Mouse (Mus musculus) hindbrain, embryonic 14.5 days (tissue): ENCODE results near the gene Anxa6. TPM values are rescaled to one million over a fixed set of nuclear protein-coding genes. Genes with fewer than 3 reads are reported as not detected.
A peak's percentile ranks its signal among the peaks of the same experiment; 100 is the strongest.
"Not testable (repeated sequence)": the region's sequence is repeated elsewhere in the genome, so short reads cannot be mapped to it uniquely, and the experiment has no call there.

Source experiments
- ATAC-seq: fragments of 200-750 bp; cut with Nextera tagmentation; 2 replicates; pipeline ENCODE4 v1.8.0; 2017; ENCODE audit warnings: moderate number of reproducible peaks, mild to moderate bottlenecking, moderate TSS enrichment, moderate library complexity; ENCODE audit not compliant: low FRiP score
- DNase-seq: peaks from one replicate; pipeline ENCODE4 v3.0.0-alpha.2; 2015; ENCODE audit warnings: low spot score
- H3K27ac ChIP-seq: fragments of 300-500 bp; sonication (generic); 2 replicates; pipeline ENCODE4 v1.5.1; 2014; ENCODE audit warnings: mild to moderate bottlenecking, moderate library complexity
- H3K27me3 ChIP-seq: fragments of 300-500 bp; sonication (generic); 2 replicates; pipeline ENCODE4 v1.6.1; 2014; ENCODE audit warnings: mild to moderate bottlenecking, low read length, mixed read lengths; ENCODE audit not compliant: control insufficient read depth, insufficient read depth
- H3K36me3 ChIP-seq: fragments of 300-500 bp; sonication (generic); replicated peaks from 2 replicates; pipeline ENCODE4 v1.6.1; 2014; ENCODE audit not compliant: control insufficient read depth, insufficient read depth
- H3K4me1 ChIP-seq: fragments of 300-500 bp; sonication (generic); replicated peaks from 2 replicates; pipeline ENCODE4 v1.6.1; 2014; ENCODE audit warnings: antibody characterized with exemption, low read length, mixed read lengths; ENCODE audit not compliant: control insufficient read depth, insufficient read depth
- H3K4me2 ChIP-seq: fragments of 300-500 bp; sonication (generic); replicated peaks from 2 replicates; pipeline ENCODE4 v1.6.1; 2014; ENCODE audit warnings: mild to moderate bottlenecking, moderate library complexity
- H3K4me3 ChIP-seq: fragments of 300-500 bp; sonication (generic); replicated peaks from 2 replicates; pipeline ENCODE4 v1.5.1; 2014; ENCODE audit warnings: mild to moderate bottlenecking, low read length
- H3K9ac ChIP-seq: fragments of 300-500 bp; sonication (generic); 2 replicates; pipeline ENCODE4 v1.6.1; 2014
- H3K9me3 ChIP-seq: fragments of 300-500 bp; sonication (generic); 2 replicates; pipeline ENCODE4 v1.6.1; 2016; ENCODE audit warnings: low read length; ENCODE audit not compliant: control insufficient read depth
- WGBS: fragments of 180-500 bp; shearing (Covaris S2); extraction: QIAGEN DNeasy Blood & Tissue Kit; methylation state at CpG from one replicate; pipeline ENCODE4 v1.1.7; 2014; 5-methylcytosine and 5-hydroxymethylcytosine counted together
- polyA plus RNA-seq: library from polyadenylated mRNA; unstranded; fragments of >200 nt; fragmentation: Nextera tagmentation; extraction: Ambion mirVana; gene quantifications from 2 replicates; pipeline ENCODE4 v1.2.1, GENCODE M21; 2014

Gene Anxa6
- polyA plus RNA-seq, 1 experiment from 2014 or later: 68.9 TPM

DNA sequence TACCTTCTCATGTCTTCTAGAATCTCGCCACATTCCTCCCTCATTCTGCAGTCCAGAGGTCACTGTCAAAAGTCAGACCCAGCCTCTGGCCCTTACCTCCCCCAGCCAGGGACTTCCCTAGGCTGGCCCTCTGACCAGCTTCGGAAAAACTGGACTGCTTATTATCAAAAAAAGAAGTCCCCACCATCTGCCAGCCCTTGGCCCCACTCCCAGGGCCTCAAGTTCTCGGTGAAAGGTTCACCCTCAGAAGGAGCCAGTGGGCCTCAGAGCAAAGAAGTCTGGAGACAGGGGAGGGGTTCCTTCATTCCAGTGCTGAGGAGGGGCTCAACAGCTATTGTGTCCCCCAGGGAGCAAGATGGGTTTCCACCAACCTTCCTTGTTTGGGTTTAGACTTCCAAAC is 71.3 kb downstream of the Anxa6 start:
- WGBS: 64% methylated on average over 3 of the region's 3 CpGs
- H3K4me1 ChIP-seq: no peaks in the 10 kb centered on the region
- no peak overlapping the region for H3K27ac ChIP-seq
- H3K4me2 ChIP-seq: no peak overlapping the region
- no peak overlapping the region for H3K4me3 ChIP-seq
- no peak overlapping the region for H3K9ac ChIP-seq
- ATAC-seq (no peak), DNase-seq (no peak)
- no peaks in the 10 kb centered on the region for H3K9me3 ChIP-seq
- no peaks in the 10 kb centered on the region for H3K36me3 ChIP-seq
- no peaks in the 10 kb centered on the region for H3K27me3 ChIP-seq

DNA sequence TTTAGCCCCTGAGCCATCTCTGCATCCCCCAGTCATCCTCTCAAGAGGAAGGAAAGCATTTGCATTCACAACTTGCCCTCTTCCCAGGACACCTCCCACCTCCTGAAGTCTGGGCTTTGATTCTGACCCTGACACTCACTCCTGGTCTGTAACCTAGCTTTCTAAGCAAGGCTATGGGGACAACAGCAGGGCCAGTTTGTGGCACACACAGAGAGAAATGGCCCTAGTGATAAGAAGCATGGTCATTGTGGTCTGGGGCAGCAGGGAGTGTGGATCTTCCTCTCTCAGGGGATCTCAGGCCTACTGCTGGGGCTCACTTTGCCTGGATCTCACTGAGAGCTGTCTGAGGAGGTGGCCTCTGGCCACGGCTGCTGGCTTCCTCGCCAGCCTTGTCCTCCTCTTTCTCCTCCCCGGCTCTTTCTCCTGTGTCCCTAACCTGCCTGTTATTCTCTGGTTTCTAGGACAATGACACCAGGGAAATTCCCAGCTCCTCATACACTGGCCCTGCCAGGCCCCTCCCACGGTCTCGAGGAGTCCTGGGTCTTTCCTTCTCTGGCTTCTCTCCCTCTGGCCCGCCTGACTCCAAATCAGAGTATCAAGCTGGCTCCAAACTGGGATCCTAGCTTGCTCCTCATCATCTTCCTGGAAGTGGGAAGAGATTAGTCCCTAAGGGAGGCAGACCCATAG is 71.9 kb downstream of the Anxa6 start:
- ATAC-seq: no peak
- no peaks in the 10 kb centered on the region for H3K36me3 ChIP-seq

GRCm38 (mm10) chr11:54960251-54960650 is 73.0 kb downstream of the Anxa6 start:
- no peaks in the 10 kb centered on the region for H3K27me3 ChIP-seq
- H3K4me3 ChIP-seq: no peak overlapping the region
- no peaks in the 10 kb centered on the region for H3K9me3 ChIP-seq
- no peak overlapping the region for H3K4me2 ChIP-seq
- 0 out of 2 replicates have a peak, but pooled peaks cover under 1% of the 10 kb centered on the region for H3K4me1 ChIP-seq
- H3K27ac ChIP-seq: no peak overlapping the region
- ATAC-seq (no peak), DNase-seq (no peak)
- WGBS: 91% methylated on average over 6 of the region's 6 CpGs
- no peaks in the 10 kb centered on the region for H3K36me3 ChIP-seq
- H3K9ac ChIP-seq: no peak overlapping the region

More for the DNA sequence above, 71.9 kb downstream of the Anxa6 start:
- H3K9me3 ChIP-seq: no peaks in the 10 kb centered on the region
- H3K27ac ChIP-seq: no peak overlapping the region
- no peaks in the 10 kb centered on the region for H3K27me3 ChIP-seq
- no peak overlapping the region for H3K4me2 ChIP-seq
- H3K9ac ChIP-seq: no peak overlapping the region
- no peaks in the 10 kb centered on the region for H3K4me1 ChIP-seq
- no peak for DNase-seq
- WGBS: 70% methylated on average over 6 of the region's 6 CpGs
- no peak overlapping the region for H3K4me3 ChIP-seq

- H3K4me2 ChIP-seq: no peak overlapping the region
- H3K4me3 ChIP-seq: no peak overlapping the region
- ATAC-seq (no peak), DNase-seq (no peak)
- no peak overlapping the region for H3K27ac ChIP-seq
- H3K27me3 ChIP-seq: no peaks in the 10 kb centered on the region
- H3K36me3 ChIP-seq: no peaks in the 10 kb centered on the region
- H3K4me1 ChIP-seq: peaks cover 14% of the 10 kb centered on the region; the same call in 1 of the 2 replicates
- no peak overlapping the region for H3K9ac ChIP-seq
- 66% methylated on average over 3 of the region's 3 CpGs for WGBS
- no peaks in the 10 kb centered on the region for H3K9me3 ChIP-seq
Measured at GRCm38 (mm10) chr11:54958571-54959073, 74.6 kb downstream of the Anxa6 start.

- H3K9me3 ChIP-seq, H3K9ac ChIP-seq, H3K27me3 ChIP-seq, H3K36me3 ChIP-seq, ATAC-seq, DNase-seq, H3K4me2 ChIP-seq, H3K4me3 ChIP-seq, H3K27ac ChIP-seq: not testable (repeated sequence)
- WGBS: 87% methylated on average over 3 of the region's 3 CpGs
- H3K4me1 ChIP-seq: peaks cover 14% of the 10 kb centered on the region; the same call in 1 of the 2 replicates
Measured at GRCm38 (mm10) chr11:54957708-54958107, 75.5 kb downstream of the Anxa6 start.

DNA sequence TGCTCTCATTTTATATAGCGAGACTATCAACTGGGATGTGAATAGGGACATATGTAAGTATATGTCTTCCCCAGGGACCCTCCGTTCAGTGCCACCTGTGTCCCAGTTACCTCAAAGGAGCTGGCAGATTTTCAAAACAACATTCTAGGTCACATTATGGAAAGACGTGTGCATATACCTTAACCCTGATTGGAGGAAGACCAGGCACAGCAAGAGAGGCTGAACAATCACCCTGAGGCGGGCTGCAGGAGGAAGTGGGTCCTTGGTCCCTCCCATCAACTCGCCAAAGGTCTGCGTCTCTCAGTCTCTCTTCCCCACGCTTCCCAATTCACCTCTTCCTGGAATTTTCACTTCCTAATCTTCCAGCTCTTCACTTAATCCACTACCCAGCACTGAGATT is 76.3 kb downstream of the Anxa6 start:
- ATAC-seq (no peak), DNase-seq (no peak)
- H3K27ac ChIP-seq: no peak overlapping the region
- H3K9ac ChIP-seq: no peak overlapping the region
- WGBS: 72% methylated on average over 7 of the region's 7 CpGs
- H3K36me3 ChIP-seq: no peaks in the 10 kb centered on the region
- no peaks in the 10 kb centered on the region for H3K9me3 ChIP-seq
- no peak overlapping the region for H3K4me2 ChIP-seq
- H3K4me1 ChIP-seq: peaks cover 14% of the 10 kb centered on the region; the same call in 1 of the 2 replicates
- no peak overlapping the region for H3K4me3 ChIP-seq
- H3K27me3 ChIP-seq: no peaks in the 10 kb centered on the region

DNA sequence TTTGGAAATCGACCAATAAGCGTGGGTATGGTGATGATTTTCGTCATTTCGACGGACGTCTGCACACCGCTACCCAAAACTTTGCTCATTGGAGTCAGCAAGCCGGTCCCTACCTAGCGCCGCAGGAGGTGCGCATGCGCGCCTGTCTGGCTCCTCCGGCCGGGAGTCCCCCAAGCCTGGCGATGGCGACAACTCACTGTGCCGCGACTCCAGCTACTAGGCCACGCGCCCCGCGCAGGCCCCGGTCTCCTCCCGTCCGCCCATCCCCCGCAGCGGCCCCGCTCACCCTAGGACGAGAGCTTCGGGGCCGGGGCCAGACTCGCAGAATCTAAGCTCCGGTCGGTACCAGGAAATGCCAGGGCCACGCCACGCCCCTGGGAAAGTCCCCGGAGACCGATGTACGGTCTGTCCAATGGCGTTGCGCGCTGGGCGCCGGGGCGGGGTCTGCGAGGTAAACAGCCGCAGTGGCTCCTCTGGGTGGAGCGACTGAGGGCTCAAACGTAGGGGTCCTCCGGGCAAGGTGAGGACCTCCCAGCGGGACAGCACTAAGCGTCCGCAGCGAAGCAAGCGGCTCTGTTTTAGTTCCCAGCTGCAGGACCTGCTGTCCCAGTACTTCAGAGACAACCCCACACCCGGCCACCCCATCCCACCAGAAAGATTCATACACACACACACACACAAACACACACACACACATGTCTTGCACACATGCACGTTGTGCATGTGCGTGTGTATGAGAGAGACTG is 77.3 kb downstream of the Anxa6 start:
- H3K9ac ChIP-seq: peak overlapping the region; percentile 77
- H3K4me1 ChIP-seq: peaks cover 14% of the 10 kb centered on the region; the same call in 1 of the 2 replicates
- DNase-seq (peak; percentile 96), ATAC-seq (peak; percentile 98)
- H3K27ac ChIP-seq: peak overlapping the region; percentile 82
- WGBS: 1% methylated on average over 59 of the region's 59 CpGs
- no peaks in the 10 kb centered on the region for H3K9me3 ChIP-seq
- no peaks in the 10 kb centered on the region for H3K27me3 ChIP-seq
- H3K4me3 ChIP-seq: peak overlapping the region; percentile 74
- H3K4me2 ChIP-seq: peak overlapping the region; percentile 53
- no peaks in the 10 kb centered on the region for H3K36me3 ChIP-seq

DNA sequence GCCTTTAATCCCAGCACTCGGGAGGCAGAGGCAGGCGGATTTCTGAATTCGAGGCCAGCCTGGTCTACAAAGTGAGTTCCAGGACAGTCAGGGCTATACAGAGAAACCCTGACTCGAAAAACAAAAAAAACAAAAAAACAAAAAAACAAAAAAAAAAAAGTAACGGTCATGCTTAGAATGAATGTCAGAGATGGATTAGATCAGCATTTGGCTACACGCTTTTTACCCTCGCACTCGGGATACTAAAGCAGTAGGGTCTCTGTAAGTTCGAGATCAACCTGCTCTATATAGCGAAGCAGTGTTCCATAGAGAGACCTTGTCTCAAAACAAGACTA is 77.9 kb downstream of the Anxa6 start:
- not testable (repeated sequence) for ATAC-seq, H3K27me3 ChIP-seq, DNase-seq, H3K36me3 ChIP-seq, H3K9me3 ChIP-seq
- H3K27ac ChIP-seq: peak overlapping the region; percentile 82; the same call in 1 of the 2 replicates
- peak overlapping the region; percentile 74 for H3K4me3 ChIP-seq
- H3K4me1 ChIP-seq: peaks cover 14% of the 10 kb centered on the region; the same call in 1 of the 2 replicates
- WGBS: 46% methylated on average over 10 of the region's 10 CpGs
- H3K4me2 ChIP-seq: peak overlapping the region; percentile 53
- peak overlapping the region; percentile 77 for H3K9ac ChIP-seq

GRCm38 (mm10) chr11:54954716-54955115 is 78.5 kb downstream of the Anxa6 start:
- H3K27ac ChIP-seq: no peak overlapping the region
- H3K9me3 ChIP-seq: no peaks in the 10 kb centered on the region
- peak overlapping the region; percentile 53; the same call in 1 of the 2 replicates for H3K4me2 ChIP-seq
- peaks cover 14% of the 10 kb centered on the region; the same call in 1 of the 2 replicates for H3K4me1 ChIP-seq
- no peaks in the 10 kb centered on the region for H3K27me3 ChIP-seq
- DNase-seq (no peak), ATAC-seq (no peak)
- WGBS: 89% methylated on average over 8 of the region's 8 CpGs
- no peak overlapping the region for H3K4me3 ChIP-seq
- H3K36me3 ChIP-seq: no peaks in the 10 kb centered on the region
- no peak overlapping the region for H3K9ac ChIP-seq
